Mouse (Mus musculus) lung, adult 2 months (tissue): Measurements from ENCODE around the gene Fth1.

ENCODE experiments used
- CTCF ChIP-seq: fragments of 200-500 bp; IDR thresholded peaks from 2 replicates; pipeline ENCODE4 v1.5.1; 2011; ENCODE audit warnings: mild to moderate bottlenecking, low read length, control low read depth; ENCODE audit not compliant: insufficient read depth
- POLR2A ChIP-seq: fragments of 200-500 bp; IDR thresholded peaks from 2 replicates; pipeline ENCODE4 v1.6.1; 2011; ENCODE audit warnings: low read depth, mild to moderate bottlenecking, control low read depth, low read length, borderline replicate concordance; ENCODE audit errors: extremely low read depth

- TF ChIP-seq CTCF: no peak
- TF ChIP-seq POLR2A: no peak
Observed at GRCm38 (mm10) chr19:9956624-9957388, 23.6 kb upstream of the Fth1 start.
